Mouse (Mus musculus): ENCODE data around the gene Gm5148.
A peak's percentile ranks its signal among the peaks of the same experiment; 100 is the strongest.

Gene Gm5148

GRCm38 (mm10) chr3:37737407-37737806 lies 13.1 kb upstream of the Gm5148 start:
- peak; percentile 41 for DNase-seq

GRCm38 (mm10) chr3:37735166-37735565 lies 10.9 kb upstream of the Gm5148 start:
- no peak for DNase-seq

- DNase-seq, result peak; percentile 30
Observed at GRCm38 (mm10) chr3:37729142-37729541, 4.9 kb upstream of the Gm5148 start.

GRCm38 (mm10) chr3:37728112-37729100 lies 4.1 kb upstream of the Gm5148 start:
- no peak for DNase-seq

- no peak for DNase-seq
Observed at GRCm38 (mm10) chr3:37727392-37727791, 3.1 kb upstream of the Gm5148 start.

- DNase-seq, result no peak
Observed at GRCm38 (mm10) chr3:37726501-37727140, 2.3 kb upstream of the Gm5148 start.

GRCm38 (mm10) chr3:37724946-37725735 lies 851 bp upstream of the Gm5148 start:
- DNase-seq, result no peak

- peak; percentile 43 for DNase-seq
Observed at GRCm38 (mm10) chr3:37723662-37724170, 574 bp downstream of the Gm5148 start.

GRCm38 (mm10) chr3:37723061-37723521 lies 1.2 kb downstream of the Gm5148 start:
- peak; percentile 30 for DNase-seq

GRCm38 (mm10) chr3:37722487-37723060 lies 1.7 kb downstream of the Gm5148 start:
- peak; percentile 18 for DNase-seq

GRCm38 (mm10) chr3:37716992-37717391 lies 7.3 kb downstream of the Gm5148 start:
- no peak for DNase-seq

GRCm38 (mm10) chr3:37715734-37716133 lies 8.6 kb downstream of the Gm5148 start:
- DNase-seq, result no peak

GRCm38 (mm10) chr3:37712501-37712900 lies 11.8 kb downstream of the Gm5148 start:
- peak; percentile 33 for DNase-seq

- DNase-seq, result no peak
Observed at GRCm38 (mm10) chr3:37711639-37712038, 12.7 kb downstream of the Gm5148 start.

- DNase-seq, result no peak
Observed at GRCm38 (mm10) chr3:37707801-37708200, 16.5 kb downstream of the Gm5148 start.

- DNase-seq, result no peak
Observed at GRCm38 (mm10) chr3:37706439-37706838, 17.9 kb downstream of the Gm5148 start.

GRCm38 (mm10) chr3:37705436-37705835 lies 18.9 kb downstream of the Gm5148 start:
- DNase-seq, result no peak

- no peak for DNase-seq
Observed at GRCm38 (mm10) chr3:37704701-37705279, 19.5 kb downstream of the Gm5148 start.

- no peak for DNase-seq
Observed at GRCm38 (mm10) chr3:37703066-37703465, 21.2 kb downstream of the Gm5148 start.

GRCm38 (mm10) chr3:37693552-37693951 lies 30.7 kb downstream of the Gm5148 start:
- no peak for DNase-seq

GRCm38 (mm10) chr3:37692945-37693344 lies 31.3 kb downstream of the Gm5148 start:
- DNase-seq, result no peak
